Mouse (Mus musculus): ENCODE results near the gene Rnf8.

The Rnf8 gene

DNA sequence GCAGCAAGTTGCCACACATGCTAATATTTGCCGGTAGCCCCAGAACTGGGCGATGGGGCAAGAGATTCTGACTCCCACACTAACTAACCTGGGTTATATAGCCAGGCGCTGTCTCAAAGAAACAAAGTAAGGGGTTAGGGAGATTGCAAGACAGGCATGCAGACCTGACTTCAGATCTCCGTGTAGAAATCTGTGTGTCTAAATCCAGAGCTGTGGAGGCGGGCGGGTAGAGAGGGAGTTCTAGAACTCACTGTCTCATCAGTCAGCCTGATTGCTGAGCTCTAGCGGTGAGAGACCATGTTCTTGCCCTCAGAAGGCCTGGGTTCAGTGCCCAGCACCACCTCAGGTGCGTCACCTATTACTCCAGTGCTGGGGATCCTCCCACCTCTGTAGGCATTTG, 8.9 kb downstream of the Rnf8 start:
- no peak for DNase-seq (ENCODE audit: low read depth, low spot score)

DNA sequence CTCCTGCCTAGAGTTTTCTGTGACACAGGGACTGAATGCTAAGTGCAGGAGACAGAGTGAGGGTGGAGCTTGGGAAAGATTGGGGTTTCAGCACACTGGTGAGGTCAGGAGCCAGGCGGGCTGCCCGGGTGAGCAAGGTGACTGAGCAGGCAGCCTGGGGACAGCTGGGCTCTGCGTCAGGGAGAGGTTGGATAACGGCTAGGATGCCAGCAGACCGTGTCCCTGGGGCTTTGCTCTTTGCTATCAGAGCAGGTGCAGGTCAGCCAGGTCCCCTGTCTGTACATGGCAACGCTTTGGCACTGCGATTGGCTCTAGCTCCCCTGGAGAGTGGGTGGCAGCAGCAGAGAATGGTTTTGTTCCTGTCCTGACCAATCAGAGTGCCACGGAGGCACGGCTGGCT, 12.7 kb downstream of the Rnf8 start:
- DNase-seq (ENCODE audit: low read depth, low spot score), result no peak

DNA sequence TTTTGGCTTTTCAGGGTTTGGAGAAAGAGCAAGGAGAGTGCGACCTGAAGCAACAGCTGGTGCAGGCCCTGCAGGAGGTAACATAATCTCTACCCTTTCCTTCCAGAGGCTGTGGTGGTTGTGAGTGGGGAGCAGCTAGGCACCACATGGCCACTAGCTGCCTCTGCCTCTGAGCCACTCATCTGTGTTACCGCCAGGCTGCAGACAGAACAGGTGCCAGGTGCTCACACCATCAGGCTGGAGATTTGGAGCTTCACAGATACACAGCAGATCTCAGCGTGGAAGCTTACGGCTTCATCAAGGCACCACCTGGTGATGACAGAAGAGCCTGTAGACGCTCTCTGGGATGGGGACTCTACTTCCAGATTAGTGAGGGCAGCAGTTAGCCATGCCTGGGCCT, 14.4 kb downstream of the Rnf8 start:
- no peak for DNase-seq (ENCODE audit: low read depth, low spot score)

DNA sequence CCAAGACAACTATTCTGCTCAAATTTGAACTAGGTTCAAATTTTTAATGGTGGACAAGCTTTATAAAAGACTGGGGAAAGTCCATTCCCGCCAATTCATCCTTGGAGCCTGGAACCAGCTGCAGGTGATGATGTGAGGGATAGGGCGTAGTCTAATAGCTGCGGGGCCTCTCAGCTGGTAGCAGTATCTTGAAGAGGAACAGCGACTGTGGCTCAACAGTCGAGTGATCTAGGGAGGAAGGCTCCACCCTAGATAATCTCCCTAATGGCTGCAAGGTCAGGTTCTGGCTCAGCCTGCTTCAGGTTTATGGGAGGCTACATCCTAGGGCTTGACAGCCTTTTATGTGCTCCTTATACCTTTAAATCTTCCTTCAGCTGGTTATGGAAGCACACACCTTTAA, 15.0 kb downstream of the Rnf8 start:
- peak; percentile 69 for DNase-seq (ENCODE audit: low read depth, low spot score)

DNA sequence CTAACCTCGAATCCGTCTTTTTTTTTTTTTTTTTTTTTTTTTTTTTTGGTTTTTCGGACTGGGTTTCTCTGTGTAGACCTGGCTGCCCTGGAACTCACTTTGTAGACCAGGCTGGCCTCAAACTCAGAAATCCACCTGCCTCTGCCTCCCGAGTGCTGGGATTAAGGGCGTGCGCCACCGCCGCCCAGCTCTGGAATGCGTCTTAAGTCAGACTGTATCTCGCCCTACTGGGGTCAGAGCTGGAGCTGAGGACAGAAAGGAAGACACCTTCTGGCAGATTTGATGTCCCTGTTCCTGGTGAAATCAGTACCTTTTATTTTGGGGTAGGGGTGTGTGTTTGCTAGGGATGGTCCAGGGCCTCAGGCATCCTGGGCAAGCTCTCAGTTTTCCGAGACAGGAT, 17.7 kb downstream of the Rnf8 start:
- peak; percentile 77 for DNase-seq (ENCODE audit: low read depth, low spot score)

DNA sequence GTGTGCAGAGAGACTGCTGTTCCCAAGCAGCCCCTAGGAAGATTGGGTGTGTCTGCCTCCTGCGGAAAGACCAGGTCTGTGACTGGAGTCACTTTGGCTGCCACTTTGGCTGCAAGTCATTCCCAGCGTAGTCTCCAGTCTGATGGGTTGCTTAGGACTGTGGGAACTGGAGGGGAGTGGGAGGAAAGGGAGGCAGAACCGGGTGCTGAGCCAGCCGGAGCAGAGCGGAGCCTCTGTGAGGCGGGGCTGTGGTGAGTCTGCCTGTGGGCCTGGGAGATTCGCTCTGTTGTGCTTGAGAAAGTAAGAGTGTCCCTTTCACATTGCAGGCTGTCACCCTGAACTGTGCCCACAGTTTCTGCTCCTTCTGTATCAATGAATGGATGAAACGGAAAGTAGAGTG, 20.9 kb downstream of the Rnf8 start:
- DNase-seq (ENCODE audit: low read depth, low spot score), result no peak

DNA sequence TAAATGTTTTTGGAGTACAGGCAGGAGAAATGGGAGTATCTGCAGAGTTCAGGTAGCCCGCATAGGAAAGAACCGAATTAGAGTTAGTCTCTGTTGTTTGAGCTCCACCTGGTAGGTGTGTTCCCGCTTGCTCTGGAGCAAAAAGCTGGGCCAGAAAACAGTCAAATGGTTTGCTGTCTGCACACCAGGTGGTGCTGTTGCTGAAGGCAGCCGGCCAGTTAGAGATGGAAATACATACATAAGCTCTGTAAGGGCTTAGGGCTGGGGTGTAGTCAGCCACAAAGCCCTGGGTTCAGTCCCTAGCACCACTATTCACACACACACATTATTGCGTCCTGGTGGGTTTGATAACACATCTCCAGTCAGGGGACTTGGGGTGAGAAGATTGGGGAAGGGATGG, 21.5 kb downstream of the Rnf8 start:
- DNase-seq (ENCODE audit: low read depth, low spot score), result peak; percentile 70

DNA sequence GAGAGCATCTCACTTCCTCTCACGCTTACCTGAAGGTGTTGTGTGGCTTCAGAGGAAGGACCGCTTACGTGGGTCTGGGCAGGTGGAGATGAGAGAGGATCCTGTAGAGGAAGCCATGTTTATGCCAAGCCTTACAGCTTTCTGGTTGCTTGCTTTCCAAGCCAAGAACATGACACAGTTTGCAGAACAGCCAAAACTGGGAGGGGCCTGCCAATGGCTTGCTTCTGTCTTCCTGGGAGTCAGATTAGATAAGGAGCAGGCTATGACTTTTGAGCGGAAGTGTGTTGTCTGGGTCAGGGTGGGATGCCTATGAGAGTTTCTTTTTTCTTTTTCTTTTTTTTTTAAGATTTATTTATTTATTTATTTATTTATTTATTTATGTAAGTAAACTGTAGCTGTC, 22.8 kb downstream of the Rnf8 start:
- DNase-seq (ENCODE audit: low read depth, low spot score), result no peak

DNA sequence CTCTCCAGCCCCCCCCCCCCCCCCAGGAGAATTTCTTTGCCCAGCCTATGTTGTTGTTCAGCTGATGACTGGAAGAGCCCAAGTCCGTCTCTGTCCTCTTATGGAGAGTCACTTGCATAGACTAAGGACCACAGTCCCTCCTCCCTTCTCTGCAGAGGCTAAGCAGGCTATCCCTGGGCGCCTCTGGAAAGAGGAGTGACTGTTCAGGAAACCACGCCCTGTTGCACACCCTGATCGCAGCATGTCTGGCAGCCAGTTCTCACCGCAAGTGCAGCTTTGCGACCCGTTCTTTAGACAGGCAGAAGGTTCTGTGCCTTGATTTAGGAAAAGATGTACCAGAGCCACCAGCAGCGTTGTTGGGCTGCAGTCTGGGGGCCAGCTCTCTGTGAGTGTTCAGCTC, 23.3 kb downstream of the Rnf8 start:
- DNase-seq (ENCODE audit: low read depth, low spot score), result peak; percentile 79

DNA sequence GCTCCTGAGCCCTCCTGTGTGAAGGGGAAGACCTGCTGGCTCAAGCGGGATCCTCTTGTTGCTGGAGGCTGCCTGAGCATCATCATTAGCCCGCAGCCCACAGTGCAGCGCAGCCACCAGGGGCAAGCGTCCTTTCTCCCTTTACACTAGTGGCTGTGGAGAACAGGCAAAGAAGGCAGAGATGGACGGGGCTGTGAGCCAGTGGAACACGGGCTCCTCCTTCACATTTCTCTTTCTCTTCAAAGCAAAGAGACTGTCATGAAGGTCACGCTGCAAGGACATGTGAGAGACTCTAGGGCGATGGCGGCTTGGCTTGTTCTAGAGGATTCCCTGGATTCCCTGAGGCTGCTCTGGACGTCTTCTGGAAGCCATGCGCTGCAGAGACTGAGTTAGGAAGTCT, 26.4 kb downstream of the Rnf8 start:
- no peak for DNase-seq (ENCODE audit: low read depth, low spot score)

DNA sequence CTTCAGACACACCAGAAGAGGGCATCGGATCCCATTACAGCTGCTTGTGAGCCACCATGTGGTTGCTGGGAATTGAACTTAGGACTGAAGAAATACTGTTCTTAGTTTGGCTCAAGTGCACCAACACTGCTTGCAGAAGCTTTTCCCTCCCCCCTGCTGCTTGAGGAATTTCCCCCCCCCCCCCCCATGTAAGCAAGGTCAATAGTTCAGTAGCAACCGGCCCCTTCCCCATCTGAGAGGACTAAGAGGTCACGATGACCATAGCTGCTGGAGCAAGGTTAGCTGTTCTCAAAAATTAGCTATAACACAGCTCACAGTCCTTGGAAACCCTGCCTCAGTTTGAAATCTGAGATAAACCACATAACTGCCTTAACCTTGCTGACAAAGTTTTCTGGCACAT, 27.6 kb downstream of the Rnf8 start:
- peak; percentile 56 for DNase-seq (ENCODE audit: low read depth, low spot score)

DNA sequence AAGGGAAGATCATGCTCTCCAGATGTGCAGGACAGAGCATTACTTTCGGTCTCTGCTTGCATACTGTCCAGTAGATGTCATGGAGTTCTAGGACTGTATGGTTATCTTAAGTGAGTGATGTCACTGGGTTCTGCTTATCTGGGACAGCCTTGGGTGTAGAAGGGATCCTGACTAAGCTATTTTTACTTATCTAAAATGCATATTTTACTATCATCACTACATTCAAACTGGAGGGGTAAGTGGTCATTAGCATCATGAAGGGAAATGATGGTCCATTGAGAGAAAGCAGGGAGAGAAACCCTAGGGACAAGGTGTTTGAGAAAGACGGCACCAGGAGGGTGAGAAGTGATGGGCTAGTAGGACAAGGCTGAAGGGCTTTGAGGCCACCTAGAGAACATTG, 43.7 kb downstream of the Rnf8 start:
- DNase-seq (ENCODE audit: low read depth, low spot score), result no peak

DNA sequence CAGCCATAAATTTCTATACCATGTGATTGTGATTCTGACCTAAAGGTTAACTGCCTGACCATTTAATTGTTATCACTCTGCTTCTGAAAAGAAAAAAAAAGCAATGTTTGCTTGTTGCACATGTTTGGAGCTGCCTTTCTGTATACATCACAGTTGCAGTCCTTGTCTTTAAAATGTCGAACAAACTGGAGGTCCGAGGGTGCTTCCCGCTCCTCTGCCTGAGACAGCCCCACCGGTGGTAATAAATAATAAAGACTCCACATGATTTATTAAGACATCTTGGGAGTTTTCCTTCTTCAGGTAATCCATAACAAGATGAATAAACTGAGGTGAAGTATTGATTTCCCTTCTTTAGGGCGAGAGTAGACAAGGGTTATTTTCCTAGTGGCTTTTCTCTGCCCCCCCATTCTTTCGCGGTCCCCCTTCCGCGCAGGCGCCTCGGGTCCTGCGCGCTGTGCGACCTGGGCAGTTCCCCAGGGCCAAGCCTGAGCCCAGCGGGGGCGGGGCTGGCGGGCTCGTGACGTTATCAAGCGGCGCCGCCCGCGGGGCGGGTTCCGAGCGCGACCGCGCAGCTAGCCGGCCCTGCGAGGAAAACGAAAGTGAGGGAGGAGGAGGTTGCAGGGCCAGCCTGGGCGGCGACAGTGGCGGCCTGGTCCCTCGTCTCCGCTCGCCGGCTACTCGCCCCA, 45.6 kb downstream of the Rnf8 start, which contains the start of gene Cmtr1:
TSS of gene Cmtr1 (plus strand) at position 520 of the 686 bp plus-strand sequence.
- peak; percentile 93 for DNase-seq (ENCODE audit: low read depth, low spot score)

DNA sequence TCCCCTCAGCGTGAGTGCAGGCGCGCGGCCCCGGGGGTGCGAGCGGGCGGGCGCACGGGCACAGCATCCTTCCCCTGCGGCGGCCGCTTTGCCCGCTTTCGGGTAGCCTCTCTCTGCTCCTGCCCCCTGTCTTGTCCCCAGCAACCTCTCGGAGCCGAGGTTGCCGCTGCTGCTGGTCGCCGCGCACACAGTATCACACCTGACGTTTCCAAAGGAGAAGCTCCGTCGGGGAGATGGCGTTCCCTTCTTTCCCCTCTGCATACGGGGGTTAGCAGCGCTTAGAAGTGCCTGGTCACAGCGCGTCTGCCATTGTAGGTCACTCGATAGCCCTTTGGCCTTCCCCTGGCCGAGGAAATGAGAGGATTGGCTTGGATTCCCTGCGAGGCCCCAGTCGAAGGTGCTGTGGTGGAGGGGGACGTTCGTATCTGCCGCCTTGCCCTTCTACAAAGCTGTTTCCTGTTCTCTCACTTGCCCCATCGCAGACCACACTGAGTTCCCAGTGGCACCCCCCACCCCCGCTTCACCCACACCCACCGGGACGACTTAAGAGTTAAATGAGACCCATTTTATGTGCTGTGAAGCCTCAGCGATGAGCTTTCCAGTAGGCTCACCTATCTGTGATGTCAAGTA, 46.3 kb downstream of the Rnf8 start:
- no peak for DNase-seq (ENCODE audit: low read depth, low spot score)

DNA sequence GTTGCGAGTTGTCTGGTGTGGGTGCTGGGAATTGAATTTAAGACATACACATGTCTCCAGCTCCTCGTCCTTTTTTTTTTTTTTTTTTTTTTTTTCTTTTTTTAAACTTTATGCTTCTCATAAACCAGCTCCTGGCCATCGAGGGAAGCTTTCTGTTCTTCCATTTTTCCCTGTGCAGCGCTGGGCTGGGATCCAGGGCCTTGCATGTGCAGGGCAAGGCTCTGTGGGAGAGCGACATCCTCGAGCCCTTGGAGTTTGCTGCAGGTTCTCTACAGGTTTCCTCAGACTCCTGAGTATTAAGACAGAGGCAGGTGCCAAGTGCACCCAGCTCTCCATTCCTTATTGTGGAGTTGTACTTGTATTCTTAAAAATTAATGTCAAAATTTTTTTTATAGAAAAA, 47.6 kb downstream of the Rnf8 start:
- DNase-seq (ENCODE audit: low read depth, low spot score), result no peak

DNA sequence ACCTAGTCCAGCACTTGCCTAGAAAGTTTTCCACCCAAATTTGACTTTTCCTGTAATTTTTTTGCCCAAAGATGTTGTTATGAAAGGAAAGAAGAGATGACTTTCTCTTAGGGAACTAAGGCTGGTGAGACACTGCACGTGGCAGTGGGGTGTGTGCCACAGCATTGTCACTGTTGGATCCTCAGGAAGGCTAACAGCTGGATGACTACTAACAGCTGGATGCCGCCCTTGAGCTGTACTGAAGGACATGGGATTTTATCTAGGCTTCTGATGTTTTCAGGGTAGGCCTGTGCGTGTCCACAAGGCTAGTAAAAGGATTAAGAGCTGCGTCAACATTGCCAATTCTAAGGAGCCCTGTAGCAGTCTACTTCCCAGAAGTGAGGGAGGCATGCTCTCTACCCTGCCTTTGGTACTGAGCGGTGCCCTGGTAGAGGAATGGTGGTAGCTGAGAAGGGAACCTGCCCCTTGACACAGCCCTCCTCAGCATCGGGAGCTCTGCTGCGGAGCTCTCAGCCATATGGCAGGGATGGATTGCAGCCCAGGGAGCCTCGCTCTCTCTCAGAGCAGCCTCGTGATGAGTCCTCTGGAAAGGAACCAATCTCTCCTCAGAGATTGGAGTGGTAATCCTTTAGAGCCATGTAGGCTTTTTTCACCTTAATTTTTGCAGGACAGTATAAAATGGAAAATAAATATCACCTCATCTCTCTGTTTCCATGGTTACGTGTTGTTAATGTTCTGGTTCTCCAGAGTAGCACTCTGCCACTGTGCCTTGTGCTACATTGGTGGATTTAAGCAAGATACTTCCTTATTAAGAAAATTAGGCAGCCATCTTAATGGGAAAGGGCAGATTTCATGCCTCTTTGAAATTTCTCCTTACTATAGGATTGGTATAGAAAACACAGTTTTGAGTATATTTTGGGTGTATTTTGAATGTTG, 53.7 kb downstream of the Rnf8 start:
- peak; percentile 73 for DNase-seq (ENCODE audit: low read depth, low spot score)

DNA sequence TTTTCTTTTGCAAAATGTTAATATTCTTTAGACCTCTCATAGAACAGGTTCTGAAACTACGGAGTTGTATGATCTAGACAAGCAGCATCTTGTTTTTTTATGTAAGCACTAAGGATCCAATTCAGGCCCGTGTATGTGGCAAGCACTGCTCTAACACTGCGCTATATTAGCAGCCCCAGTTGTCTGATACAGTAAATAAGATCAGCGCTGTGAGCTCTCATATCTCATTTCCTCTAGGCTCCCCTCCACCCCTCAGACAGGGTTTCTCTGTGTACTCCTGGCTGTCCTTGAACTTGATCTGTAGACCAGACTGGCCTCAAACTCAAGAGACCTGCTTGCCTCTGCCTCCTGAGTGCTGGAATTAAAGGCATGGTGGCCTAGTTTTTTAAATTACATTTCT, 54.4 kb downstream of the Rnf8 start:
- no peak for DNase-seq (ENCODE audit: low read depth, low spot score)

DNA sequence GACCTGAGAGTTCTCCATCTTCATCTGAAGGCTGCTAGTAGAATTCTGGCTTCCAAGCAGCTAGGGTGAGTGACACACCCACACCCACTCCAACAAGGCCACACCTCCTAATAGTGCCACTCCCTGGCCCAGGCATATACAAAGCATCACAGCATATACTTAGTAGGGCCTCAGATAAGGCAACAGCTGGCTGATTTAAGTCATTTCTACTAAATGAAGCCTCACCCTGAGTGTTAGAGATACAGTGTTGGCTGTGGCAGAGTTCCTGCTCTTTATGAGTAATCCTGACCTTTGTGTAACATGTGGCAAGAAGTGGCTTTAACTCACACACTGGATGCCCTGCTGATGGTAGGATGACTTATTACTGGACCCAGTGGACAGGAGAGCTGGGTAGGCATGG, 55.3 kb downstream of the Rnf8 start:
- DNase-seq (ENCODE audit: low read depth, low spot score), result no peak

DNA sequence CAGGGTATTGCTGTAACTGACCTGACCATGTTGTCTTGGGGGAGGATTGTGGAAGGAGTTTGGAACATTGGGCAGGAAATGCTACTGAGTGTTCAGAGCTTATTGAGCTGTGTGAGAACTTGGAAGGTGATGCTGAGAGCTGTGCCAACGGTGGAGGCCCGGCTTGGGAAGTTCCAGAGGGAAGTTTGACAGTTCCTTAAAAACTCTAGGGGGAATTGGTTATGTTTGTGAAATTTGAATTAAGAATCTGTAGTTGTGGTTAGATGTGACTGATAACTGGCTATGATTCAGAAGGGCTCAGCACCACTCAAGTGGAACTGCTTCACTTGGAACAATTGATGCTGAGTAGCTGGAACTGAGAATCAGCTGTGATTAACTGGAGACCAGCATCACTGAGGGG, 56.4 kb downstream of the Rnf8 start:
- DNase-seq (ENCODE audit: low read depth, low spot score), result no peak

DNA sequence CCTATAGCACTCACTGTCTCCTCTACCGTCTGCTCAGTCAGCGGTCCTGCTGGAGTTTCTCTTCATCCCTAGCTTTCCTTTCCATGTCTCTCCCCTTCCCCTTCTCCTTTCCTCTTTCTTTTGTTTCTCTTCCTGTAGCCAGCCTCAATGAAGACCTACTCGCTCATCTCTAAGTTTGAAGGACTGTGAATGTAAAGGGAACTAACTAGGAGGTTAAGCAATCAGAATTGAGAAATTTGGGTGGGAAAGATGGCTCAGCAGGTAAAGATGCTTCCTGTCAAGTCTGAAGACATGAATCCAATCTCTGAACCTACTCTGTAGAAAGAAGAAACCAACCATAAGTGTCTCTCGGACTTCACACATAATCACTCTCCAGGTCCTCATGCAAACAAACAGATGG, 58.7 kb downstream of the Rnf8 start:
- no peak for DNase-seq (ENCODE audit: low read depth, low spot score)

DNA sequence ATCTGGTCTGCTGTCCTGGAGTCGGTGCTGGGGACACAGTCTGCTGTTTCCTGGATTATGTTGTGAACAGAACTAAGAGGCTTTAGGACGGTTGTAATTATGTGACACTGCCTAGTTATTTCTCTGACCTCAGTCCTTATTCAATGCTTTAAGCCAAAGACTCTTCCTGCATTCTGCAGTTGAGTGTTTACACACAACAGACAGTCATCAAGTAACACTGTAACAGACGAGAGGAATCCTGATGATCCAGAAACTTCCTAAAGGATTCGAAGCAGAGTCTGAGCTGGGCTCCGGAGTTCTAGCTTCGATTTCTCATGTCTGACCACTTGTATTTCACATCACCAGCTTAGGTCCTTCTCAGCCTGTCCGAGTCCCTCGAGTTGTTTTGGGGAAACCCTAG, 63.9 kb downstream of the Rnf8 start:
- no peak for DNase-seq (ENCODE audit: low read depth, low spot score)

DNA sequence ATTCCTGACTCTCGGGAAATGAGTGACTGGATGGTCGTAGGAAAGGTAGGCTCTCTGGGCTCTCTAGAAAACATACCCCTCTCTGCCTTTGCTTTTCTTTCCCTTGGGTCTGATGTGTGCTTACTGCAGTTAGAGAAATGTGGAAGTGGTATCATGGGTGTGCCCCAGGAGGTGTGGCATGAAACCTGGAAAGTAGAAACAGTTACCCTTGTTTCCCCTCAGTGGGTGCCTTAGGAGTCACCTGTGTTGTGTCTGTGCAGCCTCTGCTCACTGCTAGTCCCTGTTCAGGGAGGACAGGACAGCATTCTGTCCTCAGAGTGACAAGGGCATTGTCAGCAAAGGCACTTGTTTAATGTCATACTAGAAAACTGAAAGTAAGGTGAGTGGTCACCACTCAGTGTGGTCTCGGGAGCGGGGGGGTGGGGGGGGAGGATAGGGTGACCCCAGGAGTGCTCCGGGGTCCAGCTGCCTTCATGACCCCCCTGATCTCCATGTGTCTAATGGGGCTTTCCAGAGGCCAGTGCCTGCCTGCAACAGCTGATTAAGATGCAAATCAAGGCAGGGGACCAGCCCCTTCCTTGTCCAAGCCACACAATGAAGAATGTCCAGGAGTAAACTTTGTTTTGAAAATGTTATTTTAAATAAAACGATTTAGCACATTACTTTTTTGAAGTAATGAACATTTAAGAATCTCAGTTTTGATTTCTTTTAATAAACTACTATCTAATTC, 64.6 kb downstream of the Rnf8 start:
- no peak for DNase-seq (ENCODE audit: low read depth, low spot score)

Data from R1 (cell line).